Mouse (Mus musculus) heart, adult 2 months (tissue): ENCODE data around the gene Figla.
"Not testable (repeated sequence)": the region's sequence is repeated elsewhere in the genome, so short reads cannot be mapped to it uniquely, and the experiment has no call there.

ENCODE experiments used
- CTCF ChIP-seq: fragments of 200-600 bp; IDR thresholded peaks from 2 replicates; pipeline ENCODE4 v1.8.1; 2022; ENCODE audit warnings: antibody characterized with exemption, mild to moderate bottlenecking, moderate library complexity
- POLR2A ChIP-seq: fragments of 200-500 bp; IDR thresholded peaks from 2 replicates; pipeline ENCODE4 v1.6.1; 2011; ENCODE audit warnings: mild to moderate bottlenecking, low read depth, low read length, control low read depth; ENCODE audit not compliant: insufficient read depth

DNA sequence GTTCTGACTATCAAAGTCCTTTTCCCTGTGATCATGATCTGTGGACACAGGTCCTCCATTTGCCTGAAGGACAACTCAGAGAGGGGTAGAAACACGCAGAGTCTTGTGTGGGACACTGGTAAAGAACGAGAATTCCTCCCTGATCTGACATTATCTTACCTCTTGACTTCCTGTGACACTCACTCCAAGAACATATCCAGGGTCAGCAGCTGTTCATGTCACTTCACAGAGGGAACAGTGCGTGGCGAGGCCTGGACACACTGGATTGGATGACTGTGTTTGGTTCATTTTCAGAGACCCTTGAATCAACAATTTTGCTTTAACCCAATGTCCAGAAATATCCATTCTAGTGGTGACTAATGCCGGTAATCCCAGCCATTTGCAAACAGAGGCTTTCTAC lies 26.4 kb upstream of the Figla start:
- TF ChIP-seq CTCF, POLR2A: not testable (repeated sequence)
